Mouse (Mus musculus) cortical plate, adult 2 months (tissue): ENCODE results near the gene Higd1c.

ENCODE experiments used
- CTCF ChIP-seq: fragments of 200-500 bp; IDR thresholded peaks from 2 replicates; pipeline ENCODE4 v1.5.1; 2011; ENCODE audit warnings: mild to moderate bottlenecking, control low read depth, low read length; ENCODE audit not compliant: insufficient read depth; ENCODE audit errors: extremely low read depth
- POLR2A ChIP-seq: fragments of 200-500 bp; IDR thresholded peaks from 2 replicates; pipeline ENCODE4 v1.6.1; 2011; ENCODE audit warnings: mild to moderate bottlenecking, low read length, control low read depth; ENCODE audit not compliant: insufficient read depth; ENCODE audit errors: extremely low read depth

DNA sequence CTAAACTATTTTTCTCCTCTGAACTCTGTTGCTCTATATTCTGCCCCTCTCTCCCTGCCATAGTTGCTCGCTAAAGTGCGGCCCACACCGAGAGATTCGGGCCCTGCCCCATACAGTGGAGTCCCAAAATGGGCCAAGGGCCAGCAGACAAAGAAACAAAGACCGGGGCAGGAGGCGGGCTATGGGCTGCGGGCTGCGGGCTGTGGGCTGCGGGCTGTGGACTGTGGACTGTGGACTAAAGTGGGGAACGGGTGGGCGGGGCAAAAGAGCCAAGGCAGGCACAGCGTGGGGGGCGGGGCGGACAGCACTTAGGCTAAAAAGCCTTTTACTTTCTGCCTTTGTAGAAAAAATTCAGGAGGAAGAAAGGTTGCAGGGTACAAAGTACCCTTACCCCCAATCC is 17.6 kb upstream of the Higd1c start:
- TF ChIP-seq POLR2A (no peak), CTCF (no peak)
